Mouse (Mus musculus): Measurements from ENCODE around the gene Emid1. TPM values are rescaled to one million over a fixed set of nuclear protein-coding genes. Genes with fewer than 3 reads are reported as not detected.

The Emid1 gene
- total RNA-seq (2012; rRNA removed) (0.13 TPM in 1 of 2 replicates, not detected in the other), total RNA-seq (2014; rRNA removed) (not detected in 2 replicates), polyA plus RNA-seq (2012; ENCODE audit: insufficient read length, low read depth) (not detected in 2 replicates)

- no peak within 1 kb of the TSS for H3K4me3 ChIP-seq (replicated peaks in 1 of 3; ENCODE audit: low read depth in 2 of 3, low read length in 2 of 3, poor library complexity in 1 of 3)
These were observed at the start of gene Emid1 for GRCm38 (mm10) chr11:5151680-5152337. TSS of gene Emid1 (minus strand) at chr11:5152257.

GRCm38 (mm10) chr11:5199879-5200278 is 47.8 kb upstream of the Emid1 start:
- Histone ChIP-seq H3K79me2 (replicated peaks; ENCODE audit: control insufficient read depth, extremely low read depth, insufficient read depth, poor library complexity, severe bottlenecking) (no peaks in the 10 kb centered on the region), H3K4me3 (replicated peaks in 1 of 3; ENCODE audit: low read depth in 2 of 3, low read length in 2 of 3, poor library complexity in 1 of 3) (no peak overlapping the region), H3K9me3 (replicated peaks; ENCODE audit: low read length) (no peaks in the 10 kb centered on the region), H3K4me2 (ENCODE audit: insufficient read depth, low read depth, poor library complexity, severe bottlenecking) (no peak overlapping the region), H3K27me3 (replicated peaks) (no peaks in the 10 kb centered on the region), H3K9ac (ENCODE audit: insufficient read depth, low read depth) (no peak overlapping the region), H3K4me1 (ENCODE audit: control insufficient read depth in 1 of 2, insufficient read depth in 2 of 2) (peaks cover 12 to 14% of the 10 kb centered on the region in 2 experiments), H3K36me3 (replicated peaks in 1 of 2; ENCODE audit: control insufficient read depth in 1 of 2, insufficient read depth in 1 of 2, low read length in 1 of 2) (peaks cover 0 to 13% of the 10 kb centered on the region in 2 experiments), H3K27ac (ENCODE audit: insufficient read depth, low read depth) (no peak overlapping the region)
- no peak for TF ChIP-seq CHD2 (IDR thresholded peaks at IDR 0.05; ENCODE audit: low read length)
- no peak for DNase-seq (ENCODE audit: extremely low read depth)
- dilution Hi-C loops (cut with MboI; ENCODE audit: extremely low pct_ligation_motif_present, extremely low pct_unique_long_range_greater_than_20kb, low sequenced_read_pairs) (no loop called here), in situ Hi-C loops (cut with MboI; ENCODE audit: low pct_ligation_motif_present, low pct_unique_long_range_greater_than_20kb, low sequenced_read_pairs) (no loop called here)

More at GRCm38 (mm10) chr11:5151680-5152337, at the start of gene Emid1:
- no peak for DNase-seq (ENCODE audit: extremely low read depth)
- no peak for TF ChIP-seq ZC3H11A (IDR thresholded peaks at IDR 0.05; ENCODE audit: low read depth, low read length)
- TF ChIP-seq MEF2A (IDR thresholded peaks at IDR 0.05; ENCODE audit: borderline replicate concordance, low read depth, low read length) = no peak
- TF ChIP-seq RCOR1 (conservative IDR thresholded peaks at IDR 0.05; ENCODE audit: low read depth, low read length) = no peak
- TF ChIP-seq UBTF (IDR thresholded peaks at IDR 0.05; ENCODE audit: low read depth, low read length) = no peak
- TF ChIP-seq MAFK (IDR thresholded peaks at IDR 0.05; ENCODE audit: insufficient replicate concordance, low read length) = no peak
- no peak for TF ChIP-seq TBP (conservative IDR thresholded peaks at IDR 0.05; ENCODE audit: low read depth, low read length)
- TF ChIP-seq RAD21 (IDR thresholded peaks at IDR 0.05; ENCODE audit: low read depth, low read length) = no peak
- TF ChIP-seq SMC3 (IDR thresholded peaks at IDR 0.05; ENCODE audit: low read depth, low read length) = no peak
- in situ Hi-C loops (cut with MboI; ENCODE audit: low pct_ligation_motif_present, low pct_unique_long_range_greater_than_20kb, low sequenced_read_pairs) (no loop called here), dilution Hi-C loops (cut with MboI; ENCODE audit: extremely low pct_ligation_motif_present, extremely low pct_unique_long_range_greater_than_20kb, low sequenced_read_pairs) (no loop called here)
- H3K4me2 ChIP-seq (ENCODE audit: insufficient read depth, low read depth, poor library complexity, severe bottlenecking) = peak within 1 kb of the TSS; percentile 53
- H3K27me3 ChIP-seq (replicated peaks) = peaks cover 13% of the 10 kb centered on the region
- H3K36me3 ChIP-seq (replicated peaks in 1 of 2; ENCODE audit: control insufficient read depth in 1 of 2, insufficient read depth in 1 of 2, low read length in 1 of 2) = no peaks in the 10 kb centered on the region
- H3K4me1 ChIP-seq (ENCODE audit: control insufficient read depth in 1 of 2, insufficient read depth in 2 of 2) = peaks cover 14 to 52% of the 10 kb centered on the region in 2 experiments
- H3K9me3 ChIP-seq (replicated peaks; ENCODE audit: low read length) = no peaks in the 10 kb centered on the region
- no peak within 1 kb of the TSS for H3K27ac ChIP-seq (ENCODE audit: insufficient read depth, low read depth)
- H3K79me2 ChIP-seq (replicated peaks; ENCODE audit: control insufficient read depth, extremely low read depth, insufficient read depth, poor library complexity, severe bottlenecking) = no peaks in the 10 kb centered on the region
- H3K9ac ChIP-seq (ENCODE audit: insufficient read depth, low read depth) = no peak within 1 kb of the TSS

GRCm38 (mm10) chr11:5197068-5197467 is 45.0 kb upstream of the Emid1 start:
- Histone ChIP-seq H3K36me3 (replicated peaks in 1 of 2; ENCODE audit: control insufficient read depth in 1 of 2, insufficient read depth in 1 of 2, low read length in 1 of 2) (peaks cover 0 to 6% of the 10 kb centered on the region in 2 experiments), H3K4me3 (replicated peaks in 1 of 3; ENCODE audit: low read depth in 2 of 3, low read length in 2 of 3, poor library complexity in 1 of 3) (no peak overlapping the region), H3K27me3 (replicated peaks) (no peaks in the 10 kb centered on the region), H3K4me1 (ENCODE audit: control insufficient read depth in 1 of 2, insufficient read depth in 2 of 2) (peaks cover 12 to 14% of the 10 kb centered on the region in 2 experiments), H3K9me3 (replicated peaks; ENCODE audit: low read length) (no peaks in the 10 kb centered on the region), H3K4me2 (ENCODE audit: insufficient read depth, low read depth, poor library complexity, severe bottlenecking) (no peak overlapping the region), H3K79me2 (replicated peaks; ENCODE audit: control insufficient read depth, extremely low read depth, insufficient read depth, poor library complexity, severe bottlenecking) (no peaks in the 10 kb centered on the region), H3K27ac (ENCODE audit: insufficient read depth, low read depth) (no peak overlapping the region), H3K9ac (ENCODE audit: insufficient read depth, low read depth) (no peak overlapping the region)
- in situ Hi-C loops (cut with MboI; ENCODE audit: low pct_ligation_motif_present, low pct_unique_long_range_greater_than_20kb, low sequenced_read_pairs) = no loop called here
- TF ChIP-seq HCFC1 (IDR thresholded peaks at IDR 0.05; ENCODE audit: low read depth, low read length) (no peak), CHD2 (IDR thresholded peaks at IDR 0.05; ENCODE audit: low read length) (no peak), BHLHE40 (IDR thresholded peaks at IDR 0.05; ENCODE audit: low read depth, low read length) (no peak; the same call in 1 of the 2 replicates), JUN (IDR thresholded peaks at IDR 0.05; ENCODE audit: insufficient read depth, low read depth, low read length) (no peak), MXI1 (IDR thresholded peaks at IDR 0.05; ENCODE audit: low read depth, low read length) (no peak), CTCF (conservative IDR thresholded peaks at IDR 0.05 in 1 of 2, IDR thresholded peaks at IDR 0.05 in 1 of 2; ENCODE audit: low read depth in 2 of 2, low read length in 2 of 2) (no peak)
- no peak for DNase-seq (ENCODE audit: extremely low read depth)
- dilution Hi-C loops (cut with MboI; ENCODE audit: extremely low pct_ligation_motif_present, extremely low pct_unique_long_range_greater_than_20kb, low sequenced_read_pairs) = no loop called here
